Mouse (Mus musculus) adrenal gland (tissue): ENCODE measurements around the gene Mrpl14.

Source experiments
- intact Hi-C: fragments of 180-260 bp; cut with DNase I; formaldehyde crosslinking; loops from one replicate; pipeline ENCODE4 v1.15.1; 2025

Mrpl14 gene

GRCm38 (mm10) chr17:45685171-45686092, 690 bp upstream of the Mrpl14 start:
- intact Hi-C loops: no loop called here

GRCm38 (mm10) chr17:45686716-45687115, 594 bp downstream of the Mrpl14 start, which contains the start of gene Tmem63b:
TSS of gene Tmem63b (minus strand) at chr17:45686905.
- intact Hi-C loops: no loop called here

- intact Hi-C loops: no loop called here
These were observed 3.0 kb downstream of the Mrpl14 start for GRCm38 (mm10) chr17:45689120-45689519.

DNA sequence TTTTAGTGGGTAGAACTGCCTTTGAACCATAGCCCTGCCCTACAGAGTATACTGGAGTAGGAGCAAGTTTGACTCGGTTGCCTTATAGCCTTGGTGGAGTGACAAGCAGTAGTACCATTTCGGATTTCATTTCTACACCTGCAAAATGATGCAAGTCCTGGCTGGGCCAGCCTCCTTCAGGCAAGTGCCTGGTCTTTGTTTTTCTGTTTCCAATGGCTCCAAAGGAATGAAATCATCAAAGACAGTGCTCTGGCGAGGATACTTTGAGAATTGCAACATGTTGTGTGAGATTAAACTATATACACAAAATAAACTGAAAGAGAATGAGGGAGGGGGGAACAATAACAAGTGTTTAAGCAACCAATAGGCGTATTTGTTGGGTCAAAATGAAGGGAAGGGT, 3.9 kb downstream of the Mrpl14 start:
- intact Hi-C loops: no loop called here

- intact Hi-C loops: no loop called here
These were observed 6.0 kb downstream of the Mrpl14 start for GRCm38 (mm10) chr17:45692159-45692558.

DNA sequence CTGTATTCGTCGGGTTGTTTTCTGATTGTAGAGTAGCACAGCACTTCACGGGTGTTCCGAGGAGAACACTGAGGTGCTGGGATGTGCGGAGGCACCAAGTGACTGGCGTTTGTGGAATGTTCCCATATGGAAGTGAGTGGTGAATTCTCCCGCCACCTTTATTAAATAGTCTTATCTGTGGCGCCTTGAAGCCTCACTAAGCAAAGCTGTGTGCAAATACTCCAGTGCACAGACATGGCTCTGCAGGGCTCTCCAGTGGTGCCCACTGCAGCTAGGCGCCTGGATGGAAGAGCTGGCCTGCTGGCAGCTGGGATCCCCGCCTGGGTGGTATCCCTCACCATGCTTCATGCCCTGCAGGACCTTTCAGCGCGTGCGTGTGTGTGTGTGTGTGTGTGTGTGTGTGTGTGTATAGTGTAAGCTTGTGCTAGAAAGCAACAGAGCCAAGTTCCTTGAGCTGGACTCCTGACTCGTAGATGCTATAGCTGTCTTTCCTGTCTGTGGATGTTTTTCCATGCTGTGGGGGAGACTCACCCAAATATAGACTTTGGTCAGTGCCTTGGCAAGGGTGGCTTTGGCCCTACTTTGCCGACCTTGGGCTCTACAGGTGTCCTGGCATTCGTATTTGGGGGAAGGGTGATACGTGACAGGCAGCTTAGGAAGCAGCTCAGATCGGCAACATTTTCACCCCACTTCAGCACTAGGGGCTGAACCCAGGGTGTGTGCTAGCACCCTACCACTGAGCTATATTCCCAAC, 7.9 kb downstream of the Mrpl14 start:
- intact Hi-C loops: no loop called here

GRCm38 (mm10) chr17:45695227-45696120, 9.4 kb downstream of the Mrpl14 start:
- intact Hi-C loops: no loop called here

GRCm38 (mm10) chr17:45696981-45697380, 10.9 kb downstream of the Mrpl14 start:
- intact Hi-C loops: no loop called here

GRCm38 (mm10) chr17:45698368-45698767, 12.2 kb downstream of the Mrpl14 start:
- intact Hi-C loops: no loop called here

- intact Hi-C loops: no loop called here
These were observed 13.1 kb downstream of the Mrpl14 start for GRCm38 (mm10) chr17:45699039-45699740.

GRCm38 (mm10) chr17:45700496-45701235, 14.5 kb downstream of the Mrpl14 start:
- intact Hi-C loops: no loop called here

DNA sequence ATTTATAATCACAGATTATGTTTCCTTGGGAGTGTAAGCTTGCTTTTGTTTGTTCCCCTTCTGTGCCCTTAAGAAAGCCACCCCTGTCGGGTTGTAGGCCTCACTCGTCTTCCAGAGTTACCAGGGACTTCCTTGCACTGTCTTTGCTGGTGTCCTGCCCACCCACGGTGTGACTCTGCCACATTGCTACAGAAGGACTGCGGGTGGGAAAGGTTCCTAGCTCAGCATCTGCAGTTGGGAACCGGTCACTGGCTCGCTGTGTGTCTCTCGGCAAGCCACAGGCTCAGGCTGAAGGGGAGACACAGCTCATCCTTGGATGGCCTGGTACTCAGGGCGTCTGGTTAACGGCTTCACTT, 15.1 kb downstream of the Mrpl14 start:
- intact Hi-C loops: no loop called here

DNA sequence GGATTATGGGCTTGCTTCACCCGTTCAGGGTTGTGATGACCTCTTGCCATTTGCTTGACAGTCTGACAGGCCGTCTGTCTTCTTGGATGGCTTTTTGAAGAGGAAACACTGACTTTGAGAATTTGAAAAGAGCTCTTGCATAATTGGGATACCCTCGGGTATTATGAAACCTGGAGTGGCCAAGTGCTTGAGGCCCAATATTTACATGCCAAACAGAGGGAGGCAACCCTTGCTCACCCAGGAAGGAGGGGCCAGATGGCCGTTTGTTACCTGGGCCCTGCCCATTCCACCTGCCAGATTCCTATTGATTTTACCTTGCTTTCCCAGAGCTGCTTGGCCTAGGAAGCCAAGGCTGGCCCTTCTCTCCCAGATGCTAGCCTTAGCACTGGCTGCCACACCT, 16.1 kb downstream of the Mrpl14 start:
- intact Hi-C loops: no loop called here

DNA sequence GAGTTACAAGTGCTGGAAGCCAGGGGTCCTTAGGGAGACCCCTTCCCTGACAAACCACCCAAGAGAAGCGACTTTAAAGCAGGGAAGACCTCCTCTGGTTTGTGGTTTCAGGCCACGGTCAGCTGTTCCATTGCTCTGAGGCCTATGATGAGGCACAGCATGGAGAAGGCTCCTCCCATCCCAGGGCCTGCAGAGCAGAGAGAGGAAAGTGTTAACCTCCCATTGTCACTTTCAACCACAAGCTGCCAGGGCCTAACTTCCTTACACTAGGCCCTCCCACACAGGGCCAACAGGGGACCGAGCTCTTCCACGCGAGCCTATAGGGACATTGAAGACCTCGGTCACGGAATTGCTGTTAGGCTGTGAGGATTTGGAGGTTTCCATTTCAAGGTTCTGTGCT, 17.1 kb downstream of the Mrpl14 start:
- intact Hi-C loops: no loop called here

GRCm38 (mm10) chr17:45706796-45707195, 20.7 kb downstream of the Mrpl14 start:
- intact Hi-C loops: no loop called here

GRCm38 (mm10) chr17:45707376-45707775, 21.3 kb downstream of the Mrpl14 start:
- intact Hi-C loops: no loop called here

DNA sequence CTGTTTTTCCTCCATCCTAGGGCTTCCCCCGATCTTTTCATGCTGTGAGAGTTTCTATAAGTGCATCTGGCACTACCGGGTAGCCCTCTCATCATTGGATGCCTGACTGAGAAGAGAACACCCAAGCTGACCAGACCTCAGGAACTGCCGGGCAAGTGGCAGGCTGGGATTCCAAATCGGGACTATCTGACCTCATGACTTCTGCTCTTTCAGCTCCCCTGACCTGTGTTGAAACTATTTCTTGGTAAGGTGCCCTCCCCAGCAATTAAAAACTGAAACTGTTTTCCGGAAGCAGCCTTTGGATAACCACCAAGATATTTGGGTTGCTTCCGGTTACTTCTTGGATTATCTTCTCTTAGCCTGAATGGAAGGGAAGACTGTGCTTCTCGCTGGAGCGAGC, 22.1 kb downstream of the Mrpl14 start:
- intact Hi-C loops: no loop called here

GRCm38 (mm10) chr17:45709829-45710228, 23.7 kb downstream of the Mrpl14 start:
- intact Hi-C loops: no loop called here

DNA sequence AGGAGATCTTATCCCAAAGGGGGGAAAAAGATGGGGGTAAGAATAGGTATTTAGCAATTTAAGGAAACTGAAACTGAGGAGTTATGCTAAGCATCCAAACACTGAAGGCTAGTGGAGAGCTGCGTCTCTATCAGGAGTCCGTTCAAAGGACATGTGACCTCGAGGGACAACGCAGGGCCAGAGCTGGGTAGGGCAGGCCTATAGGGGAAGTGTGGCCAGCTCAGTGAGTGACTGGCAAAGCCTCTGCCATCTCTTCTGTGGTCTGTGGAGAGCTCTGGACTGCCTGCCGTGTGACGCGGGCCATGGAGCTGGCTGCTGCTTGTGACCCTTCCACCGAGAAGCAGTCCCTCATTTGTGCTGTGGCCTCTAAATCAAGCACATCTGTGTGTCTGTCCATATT, 24.3 kb downstream of the Mrpl14 start:
- intact Hi-C loops: no loop called here

- intact Hi-C loops: no loop called here
These were observed 25.4 kb downstream of the Mrpl14 start for GRCm38 (mm10) chr17:45711525-45711924.
